Mouse (Mus musculus) CH12.LX (cell line): Measurements from ENCODE around the gene Pgap1. TPM values are rescaled to one million over a fixed set of nuclear protein-coding genes. Genes with fewer than 3 reads are reported as not detected.
A peak's percentile ranks its signal among the peaks of the same experiment; 100 is the strongest.

Source experiments
- DNase-seq: peaks from one replicate; pipeline ENCODE4 v3.0.0-alpha.2; 2013; ENCODE audit errors: extremely low read depth
- H3K27ac ChIP-seq: 2 replicates; pipeline ENCODE4 v1.5.1; 2012; ENCODE audit warnings: low read depth, mild to moderate bottlenecking, control low read depth, moderate library complexity; ENCODE audit not compliant: insufficient read depth
- H3K27me3 ChIP-seq: replicated peaks from 2 replicates; pipeline ENCODE3; 2012; ENCODE audit warnings: inconsistent platforms
- H3K36me3 ChIP-seq, 2 experiments: replicated peaks in 1 of 2; 2 replicates each; pipeline versions ENCODE3 to v1.6.1; 2012; ENCODE audit warnings: inconsistent platforms in 1 of 2, low read length in 1 of 2, mild to moderate bottlenecking in 1 of 2, mixed read lengths in 1 of 2, moderate library complexity in 1 of 2; ENCODE audit not compliant: control insufficient read depth in 1 of 2, insufficient read depth in 1 of 2
- H3K4me1 ChIP-seq, 2 experiments: 2 replicates each; pipeline ENCODE4 v1.6.1; 2012; ENCODE audit warnings: inconsistent platforms in 1 of 2, moderate library complexity in 1 of 2; ENCODE audit not compliant: insufficient read depth in 2 of 2, control insufficient read depth in 1 of 2
- H3K4me2 ChIP-seq: 2 replicates; pipeline ENCODE4 v1.6.1; 2012; ENCODE audit warnings: low read depth, mild to moderate bottlenecking, control low read depth; ENCODE audit not compliant: poor library complexity, insufficient read depth, severe bottlenecking
- H3K4me3 ChIP-seq, 3 experiments: fragments of 150-350 bp in 1 of 3; sonication (generic) in 1 of 3; replicated peaks in 1 of 3; 2 replicates each; pipeline versions ENCODE3 to v1.5.1; 2011 to 2012; ENCODE audit warnings: low read depth in 2 of 3, low read length in 2 of 3, mild to moderate bottlenecking in 2 of 3, moderate library complexity in 2 of 3, control low read depth in 1 of 3, improper control_type of control experiment in 1 of 3, inconsistent platforms in 1 of 3, mixed read lengths in 1 of 3; ENCODE audit not compliant: poor library complexity in 1 of 3
- H3K79me2 ChIP-seq: replicated peaks from 2 replicates; pipeline ENCODE4 v1.6.1; 2012; ENCODE audit warnings: mild to moderate bottlenecking, moderate library complexity; ENCODE audit not compliant: control insufficient read depth, poor library complexity, insufficient read depth, severe bottlenecking; ENCODE audit errors: extremely low read depth
- H3K9ac ChIP-seq: 2 replicates; pipeline ENCODE4 v1.6.1; 2012; ENCODE audit warnings: low read depth, mild to moderate bottlenecking, control low read depth, moderate library complexity; ENCODE audit not compliant: insufficient read depth
- H3K9me3 ChIP-seq: replicated peaks from 2 replicates; pipeline ENCODE3; 2012; ENCODE audit warnings: low read length, inconsistent platforms, mixed read lengths
- CHD1 ChIP-seq: IDR thresholded peaks from 2 replicates; pipeline ENCODE4 v1.6.1; 2012; ENCODE audit warnings: low read depth, low read length, improper control_type of control experiment, inconsistent platforms
- CTCF ChIP-seq, 2 experiments: IDR thresholded peaks in 1 of 2; conservative IDR thresholded peaks in 1 of 2; 2 replicates each; pipeline ENCODE4 v1.5.1; 2011 to 2012; ENCODE audit warnings: low read depth in 2 of 2, low read length in 2 of 2, improper control_type of control experiment in 1 of 2, inconsistent platforms in 1 of 2, mild to moderate bottlenecking in 1 of 2, moderate library complexity in 1 of 2
- E2F4 ChIP-seq: IDR thresholded peaks from 2 replicates; pipeline ENCODE4 v1.6.1; 2011; ENCODE audit warnings: low read depth, low read length, improper control_type of control experiment; ENCODE audit not compliant: insufficient replicate concordance
- EP300 ChIP-seq: IDR thresholded peaks from 2 replicates; pipeline ENCODE4 v1.6.1; 2011; ENCODE audit warnings: low read length, improper control_type of control experiment
- HCFC1 ChIP-seq: IDR thresholded peaks from 2 replicates; pipeline ENCODE4 v1.6.1; 2012; ENCODE audit warnings: low read depth, mild to moderate bottlenecking, inconsistent platforms, low read length, improper control_type of control experiment
- IRF4 ChIP-seq: IDR thresholded peaks from 2 replicates; pipeline ENCODE4 v1.6.1; 2014; ENCODE audit warnings: low read depth, mild to moderate bottlenecking, inconsistent platforms, low read length, improper control_type of control experiment
- JUND ChIP-seq: conservative IDR thresholded peaks from 2 replicates; pipeline ENCODE4 v1.6.1; 2011; ENCODE audit warnings: low read depth, low read length, improper control_type of control experiment
- MAFK ChIP-seq: IDR thresholded peaks from 2 replicates; pipeline ENCODE4 v1.6.1; 2011; ENCODE audit warnings: low read length, improper control_type of control experiment; ENCODE audit not compliant: insufficient replicate concordance
- MEF2A ChIP-seq: IDR thresholded peaks from 2 replicates; pipeline ENCODE4 v1.6.1; 2014; ENCODE audit warnings: low read depth, mild to moderate bottlenecking, inconsistent platforms, low read length, improper control_type of control experiment, borderline replicate concordance
- NRF1 ChIP-seq: IDR thresholded peaks from 2 replicates; pipeline ENCODE4 v1.6.1; 2014; ENCODE audit warnings: low read depth, mild to moderate bottlenecking, inconsistent platforms, low read length, improper control_type of control experiment, moderate library complexity
- POLR2A ChIP-seq: IDR thresholded peaks from 2 replicates; pipeline ENCODE4 v1.6.1; 2011; ENCODE audit warnings: low read depth, mild to moderate bottlenecking, improper control_type of control experiment, low read length
- ZMIZ1 ChIP-seq: IDR thresholded peaks from 2 replicates; pipeline ENCODE4 v1.6.1; 2012; ENCODE audit warnings: low read depth, mild to moderate bottlenecking, inconsistent platforms, low read length, improper control_type of control experiment
- ZNF384 ChIP-seq: IDR thresholded peaks from 2 replicates; pipeline ENCODE4 v1.6.1; 2012; ENCODE audit warnings: low read depth, low read length, improper control_type of control experiment, inconsistent platforms
- dilution Hi-C: fragments of 300-500 bp; cut with MboI; formaldehyde crosslinking; loops from 2 replicates; pipeline ENCODE4 v1.14.3; 2020; ENCODE audit warnings: low sequenced_read_pairs; ENCODE audit not compliant: extremely low pct_unique_long_range_greater_than_20kb, extremely low pct_ligation_motif_present
- in situ Hi-C: fragments of 300-500 bp; cut with MboI; formaldehyde crosslinking; loops from 3 replicates; pipeline ENCODE4 v1.14.3; 2019; ENCODE audit warnings: low sequenced_read_pairs, low pct_ligation_motif_present, low pct_unique_long_range_greater_than_20kb, mixed read lengths
- polyA plus RNA-seq: library from polyadenylated mRNA; unstranded; fragments of >175 nt; gene quantifications from 2 replicates; pipeline ENCODE4 v1.2.1, GENCODE M21; 2012; ENCODE audit warnings: low read depth; ENCODE audit not compliant: insufficient read length
- total RNA-seq, 2 experiments: library from RNA; depleted of rRNA; stranded (reverse); fragments of 300-350 nt in 1 of 2; fragments of >200 nt in 1 of 2; gene quantifications; 2 replicates each; pipeline ENCODE4 v1.2.3; 2012 to 2014

The Pgap1 gene
- total and polyA plus RNA-seq, 3 experiments, result 2.2 to 6.3 (median 3.4) TPM

- dilution Hi-C loops (no loop called here), in situ Hi-C loops (no loop called here)
- Histone ChIP-seq H3K36me3 (no peaks in the 10 kb centered on the region), H3K27me3 (no peaks in the 10 kb centered on the region), H3K4me3 (no peak overlapping the region), H3K79me2 (no peaks in the 10 kb centered on the region), H3K9ac (no peak overlapping the region), H3K9me3 (no peaks in the 10 kb centered on the region), H3K4me1 (no peaks in the 10 kb centered on the region), H3K27ac (no peak overlapping the region), H3K4me2 (no peak overlapping the region)
- TF ChIP-seq HCFC1, result no peak
- no peak for TF ChIP-seq CHD1
- TF ChIP-seq E2F4, result no peak
- no peak for TF ChIP-seq CTCF (conservative IDR thresholded peaks at IDR 0.05 in 1 of 2, IDR thresholded peaks at IDR 0.05 in 1 of 2; ENCODE audit: low read depth in 2 of 2, low read length in 2 of 2)
- TF ChIP-seq ZNF384, result no peak
- TF ChIP-seq ZMIZ1, result no peak
- TF ChIP-seq MEF2A, result no peak
- DNase-seq, result no peak
Measured at GRCm38 (mm10) chr1:54467366-54467765, 90.1 kb downstream of the Pgap1 start.

GRCm38 (mm10) chr1:54452116-54452515 is 105.4 kb downstream of the Pgap1 start:
- dilution Hi-C loops, result no loop called here
- Histone ChIP-seq H3K27me3 (no peaks in the 10 kb centered on the region), H3K4me1 (peaks cover 4 to 5% of the 10 kb centered on the region in 2 experiments; a peak in 2 of 4 replicates), H3K27ac (no peak overlapping the region), H3K36me3 (no peaks in the 10 kb centered on the region), H3K9me3 (no peaks in the 10 kb centered on the region), H3K4me3 (no peak overlapping the region), H3K79me2 (no peaks in the 10 kb centered on the region), H3K9ac (no peak overlapping the region)
- no peak for DNase-seq
- no peak for TF ChIP-seq NRF1
- 0 out of 2 replicates have a peak, but pooled peaks have one; percentile 55 for TF ChIP-seq MAFK
- TF ChIP-seq, all 38 proteins: peak for 1
- in situ Hi-C loops, result no loop called here
- no peak overlapping the region for H3K4me2 ChIP-seq

- H3K4me1 ChIP-seq, result peaks cover 4 to 5% of the 10 kb centered on the region in 2 experiments; a peak in 2 of 4 replicates
- no peak overlapping the region for H3K27ac ChIP-seq
- no peak overlapping the region for H3K9ac ChIP-seq
- TF ChIP-seq POLR2A (no peak), JUND (peak; percentile 31; the same call in 1 of the 2 replicates), EP300 (peak; percentile 75), IRF4 (peak; percentile 80)
- TF ChIP-seq, all 38 proteins: peak for 3
- dilution Hi-C loops, result no loop called here
- Histone ChIP-seq H3K9me3 (no peaks in the 10 kb centered on the region), H3K4me3 (no peak overlapping the region), H3K27me3 (peaks cover 10% of the 10 kb centered on the region), H3K36me3 (no peaks in the 10 kb centered on the region), H3K4me2 (peak overlapping the region; percentile 71), H3K79me2 (no peaks in the 10 kb centered on the region)
- DNase-seq, result no peak
- in situ Hi-C loops, result no loop called here
Measured at GRCm38 (mm10) chr1:54448833-54449232, 108.7 kb downstream of the Pgap1 start.
